Mouse (Mus musculus) limb, embryonic 14.5 days (tissue): ENCODE results near the gene Hoxb3. TPM values are rescaled to one million over a fixed set of nuclear protein-coding genes. Genes with fewer than 3 reads are reported as not detected.
A peak's percentile ranks its signal among the peaks of the same experiment; 100 is the strongest.

Experiments used
- ATAC-seq: fragments of 200-750 bp; cut with Nextera tagmentation; 2 replicates; pipeline ENCODE4 v1.8.0; 2017; ENCODE audit warnings: low read depth, moderate number of reproducible peaks, moderate TSS enrichment; ENCODE audit not compliant: low FRiP score
- DNase-seq: peaks from one replicate; pipeline ENCODE4 v3.0.0-alpha.2; 2015; ENCODE audit warnings: low spot score
- H3K27ac ChIP-seq: fragments of 300-500 bp; sonication (generic); replicated peaks from 2 replicates; pipeline ENCODE4 v1.5.1; 2014; ENCODE audit warnings: low read depth, mild to moderate bottlenecking, low read length, moderate library complexity, mixed read lengths
- H3K27me3 ChIP-seq: fragments of 300-500 bp; sonication (generic); 2 replicates; pipeline ENCODE4 v1.6.1; 2014; ENCODE audit warnings: low read length, mixed read lengths; ENCODE audit not compliant: control insufficient read depth, insufficient read depth
- H3K36me3 ChIP-seq: fragments of 300-500 bp; sonication (generic); 2 replicates; pipeline ENCODE4 v1.6.1; 2014; ENCODE audit warnings: mild to moderate bottlenecking, low read length, moderate library complexity, mixed read lengths; ENCODE audit not compliant: control insufficient read depth, insufficient read depth
- H3K4me1 ChIP-seq: fragments of 300-500 bp; sonication (generic); 2 replicates; pipeline ENCODE4 v1.6.1; 2014; ENCODE audit warnings: antibody characterized with exemption, low read length, mixed read lengths; ENCODE audit not compliant: control insufficient read depth, insufficient read depth
- H3K4me2 ChIP-seq: fragments of 300-500 bp; sonication (generic); replicated peaks from 2 replicates; pipeline ENCODE4 v1.6.1; 2014; ENCODE audit warnings: low read depth, mild to moderate bottlenecking, low read length, moderate library complexity; ENCODE audit not compliant: severe bottlenecking
- H3K4me3 ChIP-seq: fragments of 300-500 bp; sonication (generic); replicated peaks from 2 replicates; pipeline ENCODE4 v1.5.1; 2014; ENCODE audit warnings: low read length
- H3K9ac ChIP-seq: fragments of 300-500 bp; sonication (generic); 2 replicates; pipeline ENCODE4 v1.6.1; 2014; ENCODE audit warnings: mild to moderate bottlenecking, low read depth, low read length, moderate library complexity; ENCODE audit not compliant: severe bottlenecking
- H3K9me3 ChIP-seq: fragments of 300-500 bp; sonication (generic); 2 replicates; pipeline ENCODE4 v1.6.1; 2016; ENCODE audit warnings: low read length; ENCODE audit not compliant: control insufficient read depth
- POLR2A ChIP-seq: fragments of 200-500 bp; IDR thresholded peaks from 2 replicates; pipeline ENCODE4 v1.8.0; 2012; ENCODE audit warnings: inconsistent platforms, mild to moderate bottlenecking, moderate library complexity, borderline replicate concordance; ENCODE audit not compliant: insufficient read depth, insufficient read length; ENCODE audit errors: extremely low read depth
- WGBS: fragments of 180-500 bp; shearing (Covaris S2); extraction: QIAGEN DNeasy Blood & Tissue Kit; methylation state at CpG from one replicate; pipeline ENCODE4 v1.1.7; 2014; 5-methylcytosine and 5-hydroxymethylcytosine counted together
- polyA plus RNA-seq, 2 experiments: library from polyadenylated mRNA; depleted of rRNA in 1 of 2; stranded (reverse) in 1 of 2; unstranded in 1 of 2; fragments of >200 nt; fragmentation: Nextera tagmentation in 1 of 2; extraction: Ambion mirVana in 1 of 2; gene quantifications; 2 replicates each; pipeline versions ENCODE4 v1.2.1 to v1.2.3; 2012 to 2014

Gene Hoxb3
- polyA plus RNA-seq, 2 experiments: 0.69 to 4.9 TPM

- Histone ChIP-seq H3K9ac (no peak overlapping the region), H3K4me1 (no peaks in the 10 kb centered on the region), H3K4me3 (peak overlapping the region; percentile 20; the same call in 1 of the 2 replicates), H3K9me3 (no peaks in the 10 kb centered on the region), H3K27me3 (peaks cover 100% of the 10 kb centered on the region), H3K4me2 (0 out of 2 replicates have a peak overlapping the region, but pooled peaks have one; percentile 13), H3K27ac (no peak overlapping the region), H3K36me3 (no peaks in the 10 kb centered on the region)
- 0% methylated on average over 32 of the region's 32 CpGs for WGBS
- TF ChIP-seq POLR2A: no peak
- ATAC-seq (0 out of 2 replicates have a peak, but pooled peaks have one; percentile 38), DNase-seq (peak; percentile 73)
Measured at GRCm38 (mm10) chr11:96294245-96295091, 28.7 kb upstream of the Hoxb3 start.

- DNase-seq: no peak
- under 1% methylated on average over 30 of the region's 30 CpGs for WGBS
Measured at GRCm38 (mm10) chr11:96295092-96295835, 27.9 kb upstream of the Hoxb3 start.

GRCm38 (mm10) chr11:96296997-96297396 is 26.1 kb upstream of the Hoxb3 start:
- no peak overlapping the region for H3K9ac ChIP-seq
- H3K4me3 ChIP-seq: no peak overlapping the region
- no peak for ATAC-seq
- H3K9me3 ChIP-seq: no peaks in the 10 kb centered on the region
- no peaks in the 10 kb centered on the region for H3K4me1 ChIP-seq
- no peaks in the 10 kb centered on the region for H3K36me3 ChIP-seq
- 8% methylated on average over 2 of the region's 2 CpGs for WGBS
- TF ChIP-seq POLR2A: no peak
- no peak for DNase-seq
- H3K27ac ChIP-seq: no peak overlapping the region
- H3K27me3 ChIP-seq: peaks cover 100% of the 10 kb centered on the region
- no peak overlapping the region for H3K4me2 ChIP-seq

More at GRCm38 (mm10) chr11:96295092-96295835, 27.9 kb upstream of the Hoxb3 start:
- no peaks in the 10 kb centered on the region for H3K36me3 ChIP-seq
- no peak for ATAC-seq
- H3K27me3 ChIP-seq: peaks cover 100% of the 10 kb centered on the region
- no peak overlapping the region for H3K9ac ChIP-seq
- H3K4me3 ChIP-seq: no peak overlapping the region
- H3K9me3 ChIP-seq: no peaks in the 10 kb centered on the region
- 0 out of 2 replicates have a peak overlapping the region, but pooled peaks have one; percentile 1 for H3K4me2 ChIP-seq
- no peak for TF ChIP-seq POLR2A
- H3K4me1 ChIP-seq: no peaks in the 10 kb centered on the region
- no peak overlapping the region for H3K27ac ChIP-seq

DNA sequence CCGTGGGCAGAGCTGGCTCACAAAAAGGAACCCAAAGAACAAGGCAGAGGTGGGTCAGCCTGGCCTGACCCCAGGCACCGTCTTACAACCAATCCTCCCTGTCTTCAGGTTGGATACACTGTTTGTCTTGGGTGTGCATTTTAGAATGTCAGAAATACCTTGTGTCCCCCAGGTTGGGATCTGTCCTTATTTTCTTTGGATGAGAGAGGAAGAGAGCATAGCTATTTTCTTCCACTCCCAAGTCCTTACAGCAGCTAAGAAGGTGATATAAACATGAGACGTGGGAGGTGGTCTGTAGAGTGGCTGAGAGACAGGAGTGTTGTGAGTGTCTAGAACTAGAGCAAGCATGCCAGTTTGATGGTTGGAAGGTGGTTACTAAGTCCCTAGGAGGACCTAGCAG is 25.7 kb upstream of the Hoxb3 start:
- peaks cover 100% of the 10 kb centered on the region for H3K27me3 ChIP-seq
- no peak overlapping the region for H3K4me2 ChIP-seq
- no peaks in the 10 kb centered on the region for H3K9me3 ChIP-seq
- ATAC-seq (no peak), DNase-seq (no peak)
- TF ChIP-seq POLR2A: no peak
- WGBS: 11% methylated on average over 3 of the region's 3 CpGs
- no peaks in the 10 kb centered on the region for H3K4me1 ChIP-seq
- no peaks in the 10 kb centered on the region for H3K36me3 ChIP-seq
- no peak overlapping the region for H3K9ac ChIP-seq
- no peak overlapping the region for H3K4me3 ChIP-seq
- no peak overlapping the region for H3K27ac ChIP-seq

DNA sequence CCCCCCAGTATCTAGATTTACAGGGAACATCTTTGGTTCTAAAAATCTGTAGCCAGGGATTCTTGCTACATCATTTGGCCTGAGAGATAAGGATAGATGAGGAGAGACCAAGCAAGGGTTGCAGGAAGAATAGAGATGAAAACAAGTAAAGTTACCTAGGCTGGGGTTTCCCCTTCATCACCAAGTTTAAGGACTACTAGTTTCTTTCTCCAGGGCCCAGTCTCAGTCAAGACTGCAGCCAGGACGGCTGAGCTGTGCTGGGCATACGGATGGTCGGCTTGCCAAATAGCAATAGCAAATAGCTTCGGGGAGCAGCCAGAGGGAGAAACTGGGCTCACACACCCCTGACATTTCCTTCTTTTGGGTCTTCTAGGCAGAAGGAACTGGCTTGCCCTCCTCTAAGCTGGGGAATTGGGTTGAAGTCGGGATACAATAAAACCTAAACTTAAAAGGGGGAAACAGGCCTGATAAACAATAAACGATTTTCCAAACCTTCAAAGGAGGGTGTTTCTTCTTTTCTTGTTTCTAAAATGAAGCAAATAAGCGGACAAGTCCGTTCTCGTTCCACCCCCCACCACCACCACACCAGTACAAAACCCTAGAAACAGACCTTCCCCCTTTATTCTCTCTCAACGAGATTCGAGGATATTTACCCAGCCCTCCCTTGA is 25.0 kb upstream of the Hoxb3 start:
- DNase-seq (no peak), ATAC-seq (no peak)
- Histone ChIP-seq H3K4me1 (no peaks in the 10 kb centered on the region), H3K27ac (no peak overlapping the region), H3K9me3 (no peaks in the 10 kb centered on the region), H3K4me2 (no peak overlapping the region), H3K4me3 (no peak overlapping the region), H3K9ac (no peak overlapping the region), H3K27me3 (peaks cover 100% of the 10 kb centered on the region), H3K36me3 (no peaks in the 10 kb centered on the region)
- WGBS: 7% methylated on average over 11 of the region's 11 CpGs
- TF ChIP-seq POLR2A: no peak
